Mouse (Mus musculus): ENCODE data around the gene Coq10b.
"Not testable (repeated sequence)": the region's sequence is repeated elsewhere in the genome, so short reads cannot be mapped to it uniquely, and the experiment has no call there.

The Coq10b gene

GRCm38 (mm10) chr1:55055322-55056115, 2.9 kb downstream of the Coq10b start:
- DNase-seq (ENCODE audit: low spot score), result no peak

GRCm38 (mm10) chr1:55058383-55058782, 5.8 kb downstream of the Coq10b start:
- DNase-seq (ENCODE audit: low spot score), result not testable (repeated sequence)

GRCm38 (mm10) chr1:55061099-55061498, 8.5 kb downstream of the Coq10b start:
- DNase-seq (ENCODE audit: low spot score), result no peak

GRCm38 (mm10) chr1:55061772-55062171, 9.2 kb downstream of the Coq10b start:
- DNase-seq (ENCODE audit: low spot score), result no peak

GRCm38 (mm10) chr1:55072328-55072727, 19.8 kb downstream of the Coq10b start:
- not testable (repeated sequence) for DNase-seq (ENCODE audit: low spot score)

- DNase-seq (ENCODE audit: low spot score), result no peak
These were observed 22.2 kb downstream of the Coq10b start for GRCm38 (mm10) chr1:55074757-55075156.

- no peak for DNase-seq (ENCODE audit: low spot score)
These were observed 23.3 kb downstream of the Coq10b start for GRCm38 (mm10) chr1:55075652-55076394.

- no peak for DNase-seq (ENCODE audit: low spot score)
These were observed 23.8 kb downstream of the Coq10b start for GRCm38 (mm10) chr1:55076395-55076743.

- DNase-seq (ENCODE audit: low spot score), result no peak
These were observed 24.4 kb downstream of the Coq10b start for GRCm38 (mm10) chr1:55076849-55077516.

GRCm38 (mm10) chr1:55079677-55080076, 27.1 kb downstream of the Coq10b start:
- DNase-seq (ENCODE audit: low spot score), result no peak

- DNase-seq (ENCODE audit: low spot score), result no peak
These were observed 29.5 kb downstream of the Coq10b start for GRCm38 (mm10) chr1:55082106-55082505.

GRCm38 (mm10) chr1:55085781-55086366, 33.3 kb downstream of the Coq10b start:
- DNase-seq (ENCODE audit: low spot score), result no peak

- no peak for DNase-seq (ENCODE audit: low spot score)
These were observed 34.4 kb downstream of the Coq10b start for GRCm38 (mm10) chr1:55086868-55087400.

- peak; percentile 36 for DNase-seq (ENCODE audit: low spot score)
These were observed 34.9 kb downstream of the Coq10b start for GRCm38 (mm10) chr1:55087401-55087904.

- peak; percentile 97 for DNase-seq (ENCODE audit: low spot score)
These were observed 35.5 kb downstream of the Coq10b start, which contains the start of the genes Hspe1 and Hspd1 for GRCm38 (mm10) chr1:55087932-55088610. Gene Hspe1 (plus strand): TSS chr1:55088132. Gene Hspd1 (minus strand): TSS chr1:55088243.

- no peak for DNase-seq (ENCODE audit: low spot score)
These were observed 36.3 kb downstream of the Coq10b start for GRCm38 (mm10) chr1:55088611-55089497.

- no peak for DNase-seq (ENCODE audit: low spot score)
These were observed 37.0 kb downstream of the Coq10b start for GRCm38 (mm10) chr1:55089498-55090064.

- DNase-seq (ENCODE audit: low spot score), result peak; percentile 48
These were observed 39.5 kb downstream of the Coq10b start for GRCm38 (mm10) chr1:55092056-55092455.

- no peak for DNase-seq (ENCODE audit: low spot score)
These were observed 39.9 kb downstream of the Coq10b start for GRCm38 (mm10) chr1:55092469-55092868.

Measured in ovary, adult 18-20 months (tissue).